Mouse (Mus musculus): Measurements from ENCODE around the gene Arhgap22. TPM values are rescaled to one million over a fixed set of nuclear protein-coding genes. Genes with fewer than 3 reads are reported as not detected.

The Arhgap22 gene
- polyA plus RNA-seq, 1 experiment, result 10.8 TPM

- H3K27ac ChIP-seq (ENCODE audit: insufficient read depth, low read length), result no peak overlapping the region
- H3K9me3 ChIP-seq (replicated peaks; ENCODE audit: control insufficient read depth, insufficient read depth, low read length, poor library complexity, severe bottlenecking), result no peaks in the 10 kb centered on the region
- peak overlapping the region; percentile 67 for H3K9ac ChIP-seq (ENCODE audit: low read depth, poor library complexity, severe bottlenecking)
- TF ChIP-seq POLR2A (IDR thresholded peaks at IDR 0.05; ENCODE audit: insufficient read depth, low read length) (no peak), CTCF (IDR thresholded peaks at IDR 0.05; ENCODE audit: low read depth, low read length) (peak; percentile 59)
- peak overlapping the region; percentile 70 for H3K4me3 ChIP-seq (ENCODE audit: low read depth, low read length)
- peaks cover 7% of the 10 kb centered on the region for H3K4me1 ChIP-seq (ENCODE audit: control insufficient read depth, insufficient read depth, low read length)
- H3K36me3 ChIP-seq (ENCODE audit: control insufficient read depth, insufficient read depth, low read length, poor library complexity, severe bottlenecking), result no peaks in the 10 kb centered on the region
- no peaks in the 10 kb centered on the region for H3K27me3 ChIP-seq (ENCODE audit: control insufficient read depth, insufficient read depth, low read length, poor library complexity, severe bottlenecking)
These were observed 106.0 kb downstream of the Arhgap22 start for GRCm38 (mm10) chr14:33319541-33320521.

GRCm38 (mm10) chr14:33320856-33321255 is 107.0 kb downstream of the Arhgap22 start:
- no peaks in the 10 kb centered on the region for H3K27me3 ChIP-seq (ENCODE audit: control insufficient read depth, insufficient read depth, low read length, poor library complexity, severe bottlenecking)
- H3K9ac ChIP-seq (ENCODE audit: low read depth, poor library complexity, severe bottlenecking), result peak overlapping the region; percentile 67

GRCm38 (mm10) chr14:33322661-33323088 is 108.8 kb downstream of the Arhgap22 start:
- no peaks in the 10 kb centered on the region for H3K27me3 ChIP-seq (ENCODE audit: control insufficient read depth, insufficient read depth, low read length, poor library complexity, severe bottlenecking)
- no peak for TF ChIP-seq POLR2A (IDR thresholded peaks at IDR 0.05; ENCODE audit: insufficient read depth, low read length)
- peak; percentile 43 for TF ChIP-seq CTCF (IDR thresholded peaks at IDR 0.05; ENCODE audit: low read depth, low read length)
- no peaks in the 10 kb centered on the region for H3K9me3 ChIP-seq (replicated peaks; ENCODE audit: control insufficient read depth, insufficient read depth, low read length, poor library complexity, severe bottlenecking)
- no peaks in the 10 kb centered on the region for H3K36me3 ChIP-seq (ENCODE audit: control insufficient read depth, insufficient read depth, low read length, poor library complexity, severe bottlenecking)
- 0 out of 2 replicates have a peak overlapping the region, but pooled peaks have one; percentile 18 for H3K9ac ChIP-seq (ENCODE audit: low read depth, poor library complexity, severe bottlenecking)
- peaks cover 7% of the 10 kb centered on the region for H3K4me1 ChIP-seq (ENCODE audit: control insufficient read depth, insufficient read depth, low read length)
- H3K4me3 ChIP-seq (ENCODE audit: low read depth, low read length), result peak overlapping the region; percentile 54
- no peak overlapping the region for H3K27ac ChIP-seq (ENCODE audit: insufficient read depth, low read length)

More at GRCm38 (mm10) chr14:33320856-33321255, 107.0 kb downstream of the Arhgap22 start:
- H3K27ac ChIP-seq (ENCODE audit: insufficient read depth, low read length), result no peak overlapping the region
- no peaks in the 10 kb centered on the region for H3K9me3 ChIP-seq (replicated peaks; ENCODE audit: control insufficient read depth, insufficient read depth, low read length, poor library complexity, severe bottlenecking)
- TF ChIP-seq POLR2A (IDR thresholded peaks at IDR 0.05; ENCODE audit: insufficient read depth, low read length) (no peak), CTCF (IDR thresholded peaks at IDR 0.05; ENCODE audit: low read depth, low read length) (no peak), EP300 (IDR thresholded peaks at IDR 0.05; ENCODE audit: insufficient read depth, low read depth, low read length) (no peak)
- H3K4me1 ChIP-seq (ENCODE audit: control insufficient read depth, insufficient read depth, low read length), result peaks cover 7% of the 10 kb centered on the region
- no peaks in the 10 kb centered on the region for H3K36me3 ChIP-seq (ENCODE audit: control insufficient read depth, insufficient read depth, low read length, poor library complexity, severe bottlenecking)
- H3K4me3 ChIP-seq (ENCODE audit: low read depth, low read length), result peak overlapping the region; percentile 70

- H3K27ac ChIP-seq (ENCODE audit: insufficient read depth, low read length), result no peak overlapping the region
- H3K4me3 ChIP-seq (ENCODE audit: low read depth, low read length), result no peak overlapping the region
- H3K36me3 ChIP-seq (ENCODE audit: control insufficient read depth, insufficient read depth, low read length, poor library complexity, severe bottlenecking), result no peaks in the 10 kb centered on the region
- H3K9me3 ChIP-seq (replicated peaks; ENCODE audit: control insufficient read depth, insufficient read depth, low read length, poor library complexity, severe bottlenecking), result no peaks in the 10 kb centered on the region
- peaks cover 7% of the 10 kb centered on the region for H3K4me1 ChIP-seq (ENCODE audit: control insufficient read depth, insufficient read depth, low read length)
- H3K9ac ChIP-seq (ENCODE audit: low read depth, poor library complexity, severe bottlenecking), result no peak overlapping the region
- no peak for TF ChIP-seq POLR2A (IDR thresholded peaks at IDR 0.05; ENCODE audit: insufficient read depth, low read length)
- no peaks in the 10 kb centered on the region for H3K27me3 ChIP-seq (ENCODE audit: control insufficient read depth, insufficient read depth, low read length, poor library complexity, severe bottlenecking)
These were observed 110.7 kb downstream of the Arhgap22 start for GRCm38 (mm10) chr14:33324556-33324955.

- no peak for TF ChIP-seq EP300 (IDR thresholded peaks at IDR 0.05; ENCODE audit: insufficient read depth, low read depth, low read length)
- no peak for TF ChIP-seq CTCF (IDR thresholded peaks at IDR 0.05; ENCODE audit: low read depth, low read length)
- TF ChIP-seq POLR2A (IDR thresholded peaks at IDR 0.05; ENCODE audit: insufficient read depth, low read length), result no peak
- Histone ChIP-seq H3K36me3 (ENCODE audit: control insufficient read depth, insufficient read depth, low read length, poor library complexity, severe bottlenecking) (no peaks in the 10 kb centered on the region), H3K27me3 (ENCODE audit: control insufficient read depth, insufficient read depth, low read length, poor library complexity, severe bottlenecking) (no peaks in the 10 kb centered on the region), H3K4me3 (ENCODE audit: low read depth, low read length) (no peak overlapping the region), H3K27ac (ENCODE audit: insufficient read depth, low read length) (no peak overlapping the region), H3K9ac (ENCODE audit: low read depth, poor library complexity, severe bottlenecking) (no peak overlapping the region), H3K4me1 (ENCODE audit: control insufficient read depth, insufficient read depth, low read length) (peaks cover 10% of the 10 kb centered on the region), H3K9me3 (replicated peaks; ENCODE audit: control insufficient read depth, insufficient read depth, low read length, poor library complexity, severe bottlenecking) (no peaks in the 10 kb centered on the region)
These were observed 114.5 kb downstream of the Arhgap22 start for GRCm38 (mm10) chr14:33328369-33328768.

- TF ChIP-seq CTCF (IDR thresholded peaks at IDR 0.05; ENCODE audit: low read depth, low read length) (no peak), EP300 (IDR thresholded peaks at IDR 0.05; ENCODE audit: insufficient read depth, low read depth, low read length) (no peak), POLR2A (IDR thresholded peaks at IDR 0.05; ENCODE audit: insufficient read depth, low read length) (no peak)
- Histone ChIP-seq H3K27ac (ENCODE audit: insufficient read depth, low read length) (no peak overlapping the region), H3K9ac (ENCODE audit: low read depth, poor library complexity, severe bottlenecking) (no peak overlapping the region), H3K4me1 (ENCODE audit: control insufficient read depth, insufficient read depth, low read length) (peaks cover 10% of the 10 kb centered on the region), H3K4me3 (ENCODE audit: low read depth, low read length) (no peak overlapping the region), H3K9me3 (replicated peaks; ENCODE audit: control insufficient read depth, insufficient read depth, low read length, poor library complexity, severe bottlenecking) (no peaks in the 10 kb centered on the region), H3K27me3 (ENCODE audit: control insufficient read depth, insufficient read depth, low read length, poor library complexity, severe bottlenecking) (no peaks in the 10 kb centered on the region), H3K36me3 (ENCODE audit: control insufficient read depth, insufficient read depth, low read length, poor library complexity, severe bottlenecking) (no peaks in the 10 kb centered on the region)
These were observed 115.5 kb downstream of the Arhgap22 start for GRCm38 (mm10) chr14:33329297-33329805.

Measured in ES-Bruce4 (cell line).